Comparison of ENCODE assay signal across 8 mouse cellular contexts in the genomic region with DNA sequence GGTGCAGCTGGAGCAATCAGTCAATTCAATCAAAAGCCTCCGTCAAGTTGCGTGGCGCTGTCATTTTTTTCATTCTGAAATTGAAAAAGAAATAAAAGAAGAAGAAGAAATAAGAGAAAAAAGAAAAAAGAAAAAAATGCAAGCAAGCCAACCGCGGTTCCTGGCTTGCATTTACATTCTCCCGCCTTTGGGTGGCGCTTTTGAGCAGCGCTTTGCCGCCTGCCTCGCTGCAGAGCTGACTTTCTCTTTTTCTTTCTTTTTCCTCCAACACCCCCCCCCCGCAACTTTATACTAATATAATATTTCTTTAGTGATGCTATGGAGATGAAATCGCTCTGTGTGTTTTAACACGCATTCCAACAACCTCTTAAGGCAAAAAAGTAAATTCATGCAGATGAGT.
DNase-seq lines count a peak whose midpoint lies in the region; ATAC-seq and TF ChIP-seq lines count a peak whose summit lies in the region.

No protein-coding gene starts in this region.

- H3K9me3 ChIP-seq in heart, embryonic 14.5 days (ENCODE audit: control insufficient read depth, low read length) = no peaks in the 10 kb centered on the region
- no peaks in the 10 kb centered on the region for H3K9me3 ChIP-seq in limb, embryonic 15.5 days

- no peaks in the 10 kb centered on the region for H3K36me3 ChIP-seq in thymus, adult 2 months (ENCODE audit: control insufficient read depth, insufficient read depth, low read length)
- no peaks in the 10 kb centered on the region for H3K36me3 ChIP-seq in heart, embryonic 14.5 days (ENCODE audit: control insufficient read depth, insufficient read depth, low read length)
- no peaks in the 10 kb centered on the region for H3K36me3 ChIP-seq in limb, embryonic 15.5 days

- no peak overlapping the region for H3K4me3 ChIP-seq in thymus, adult 2 months (ENCODE audit: control insufficient read depth, insufficient read depth, low read length)
- peak overlapping the region; percentile 18 to 30 for H3K4me3 ChIP-seq in heart, embryonic 14.5 days (ENCODE audit: control insufficient read depth in 1 of 2, insufficient read depth in 1 of 2, low read depth in 1 of 2, low read length in 2 of 2)
- peak overlapping the region; percentile 21 for H3K4me3 ChIP-seq in limb, embryonic 15.5 days

- no peaks in the 10 kb centered on the region for H3K27me3 ChIP-seq in thymus, adult 2 months (ENCODE audit: control insufficient read depth, insufficient read depth, low read length)
- no peaks in the 10 kb centered on the region for H3K27me3 ChIP-seq in heart, embryonic 14.5 days (ENCODE audit: control insufficient read depth, insufficient read depth, low read length)
- peaks cover 3% of the 10 kb centered on the region; the same call in 1 of the 2 replicates for H3K27me3 ChIP-seq in limb, embryonic 15.5 days

- 9% methylated on average over 13 of the region's 13 CpGs for WGBS in thymus, adult 2 months
- WGBS in heart, embryonic 14.5 days = 7% methylated on average over 13 of the region's 13 CpGs
- WGBS in limb, embryonic 15.5 days = 9% methylated on average over 13 of the region's 13 CpGs

- no peaks in the 10 kb centered on the region for H3K4me1 ChIP-seq in thymus, adult 2 months (replicated peaks; ENCODE audit: control insufficient read depth, insufficient read depth, low read length)
- H3K4me1 ChIP-seq in heart, embryonic 14.5 days (ENCODE audit: control insufficient read depth in 2 of 2, insufficient read depth in 2 of 2, low read length in 2 of 2) = peaks cover 4 to 8% of the 10 kb centered on the region in 2 experiments; a peak in 3 of 4 replicates
- peaks cover 11% of the 10 kb centered on the region for H3K4me1 ChIP-seq in limb, embryonic 15.5 days

- TF ChIP-seq CTCF in thymus, adult 2 months (IDR thresholded peaks at IDR 0.05; ENCODE audit: borderline replicate concordance, control insufficient read depth, extremely low read depth, insufficient read depth, low read length, poor library complexity) = no peak

- peak; percentile 65 to 66 for DNase-seq in cerebellum, postnatal 14 days
- no peak for DNase-seq in cerebellum, adult 11 months
- DNase-seq in thymus, postnatal 0 days (ENCODE audit: low spot score) = peak; percentile 5
- DNase-seq in thymus, adult 2 months = no peak
- peak; percentile 41 for DNase-seq in neural tube, embryonic 10.5 days (ENCODE audit: extremely low spot score, low spot score)
- DNase-seq in T-cell, adult 2 months (ENCODE audit: low spot score) = no peak

- no peak overlapping the region for H3K27ac ChIP-seq in thymus, adult 2 months (ENCODE audit: control insufficient read depth, insufficient read depth, low read length)
- H3K27ac ChIP-seq in heart, embryonic 14.5 days (replicated peaks in 1 of 2; ENCODE audit: control insufficient read depth in 1 of 2, insufficient read depth in 1 of 2, low read depth in 2 of 2, low read length in 2 of 2) = no peak overlapping the region
- H3K27ac ChIP-seq in limb, embryonic 15.5 days = no peak overlapping the region

- ATAC-seq in heart, embryonic 14.5 days (ENCODE audit: insufficient number of reproducible peaks, insufficient read depth, low FRiP score, low read depth) = no peak
- ATAC-seq in limb, embryonic 15.5 days (ENCODE audit: insufficient number of reproducible peaks, low FRiP score, low TSS enrichment, low read depth) = no peak

- peak overlapping the region; percentile 62 for H3K4me2 ChIP-seq in heart, embryonic 14.5 days (ENCODE audit: low read length)
- H3K4me2 ChIP-seq in limb, embryonic 15.5 days = peak overlapping the region; percentile 31

- peak overlapping the region; percentile 8; the same call in 1 of the 2 replicates for H3K9ac ChIP-seq in heart, embryonic 14.5 days (ENCODE audit: low read length)
- H3K9ac ChIP-seq in limb, embryonic 15.5 days = no peak overlapping the region

- no peak for TF ChIP-seq POLR2A in thymus, adult 2 months (IDR thresholded peaks at IDR 0.05; ENCODE audit: control insufficient read depth, extremely low read depth, insufficient read depth, low read length, poor library complexity)

Comparison
In these comparisons a context has a peak if more than half of its experiments do, and no peak if none do; other contexts are left out.
1. DNase-seq: peak in cerebellum, postnatal 14 days (2 of 2), thymus, postnatal 0 days (single experiment) and neural tube, embryonic 10.5 days (single experiment); none in cerebellum, adult 11 months (single experiment), thymus, adult 2 months (single experiment) and T-cell, adult 2 months (single experiment).